Mouse (Mus musculus): ENCODE measurements around the gene Sstr2. TPM values are rescaled to one million over a fixed set of nuclear protein-coding genes. Genes with fewer than 3 reads are reported as not detected.

The Sstr2 gene
- polyA plus RNA-seq, 1 experiment from 2014 or later = 0.28 TPM

DNA sequence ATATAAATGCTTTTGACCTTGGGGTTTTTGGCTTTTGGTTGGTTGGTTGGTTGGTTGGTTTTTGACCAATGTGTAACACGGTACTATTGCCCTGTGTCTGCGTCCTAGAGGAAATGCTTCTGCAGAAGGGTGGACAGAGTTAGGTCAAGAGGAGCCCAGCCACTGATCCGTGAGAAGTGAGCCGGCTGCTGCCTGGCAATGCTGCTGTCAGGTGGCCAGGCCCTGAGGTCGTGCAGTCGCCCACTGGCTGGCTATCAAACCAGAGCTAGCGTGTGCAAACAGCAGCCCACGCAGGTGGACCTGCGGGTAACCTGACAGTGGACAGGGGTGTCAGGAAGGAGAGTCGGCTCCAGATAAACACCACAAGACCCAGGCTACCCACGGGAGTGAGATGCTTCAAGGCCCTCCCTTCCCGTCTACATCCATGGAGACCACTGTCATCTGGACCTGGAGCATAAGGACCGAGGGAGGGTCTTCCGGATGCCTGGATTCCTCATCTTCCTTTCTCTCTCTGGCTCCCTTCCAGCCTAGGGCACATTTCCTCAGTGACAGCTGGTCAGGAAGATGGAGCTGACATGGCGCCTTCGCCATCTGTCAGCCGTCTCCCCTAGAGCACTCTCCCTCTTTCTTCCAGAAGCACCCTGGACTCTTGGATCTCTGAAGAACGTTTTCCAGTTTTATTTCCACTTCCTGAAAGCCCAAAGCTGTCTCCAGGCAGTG lies 18.5 kb upstream of the Sstr2 start:
- Histone ChIP-seq H3K27me3 (ENCODE audit: control insufficient read depth, insufficient read depth, low read length) (no peaks in the 10 kb centered on the region), H3K4me1 (ENCODE audit: control insufficient read depth, insufficient read depth, low read length) (no peaks in the 10 kb centered on the region), H3K9ac (ENCODE audit: low read depth, low read length) (no peak overlapping the region), H3K4me3 (ENCODE audit: low read length) (no peak overlapping the region), H3K36me3 (ENCODE audit: control insufficient read depth, insufficient read depth, low read length) (no peaks in the 10 kb centered on the region), H3K4me2 (replicated peaks; ENCODE audit: low read depth, low read length) (no peak overlapping the region), H3K9me3 (ENCODE audit: control insufficient read depth, low read length) (no peaks in the 10 kb centered on the region), H3K27ac (ENCODE audit: low read depth, low read length) (no peak overlapping the region)
- ATAC-seq (ENCODE audit: low FRiP score, low TSS enrichment) = no peak
- 62% methylated on average over 18 of the region's 18 CpGs for WGBS

DNA sequence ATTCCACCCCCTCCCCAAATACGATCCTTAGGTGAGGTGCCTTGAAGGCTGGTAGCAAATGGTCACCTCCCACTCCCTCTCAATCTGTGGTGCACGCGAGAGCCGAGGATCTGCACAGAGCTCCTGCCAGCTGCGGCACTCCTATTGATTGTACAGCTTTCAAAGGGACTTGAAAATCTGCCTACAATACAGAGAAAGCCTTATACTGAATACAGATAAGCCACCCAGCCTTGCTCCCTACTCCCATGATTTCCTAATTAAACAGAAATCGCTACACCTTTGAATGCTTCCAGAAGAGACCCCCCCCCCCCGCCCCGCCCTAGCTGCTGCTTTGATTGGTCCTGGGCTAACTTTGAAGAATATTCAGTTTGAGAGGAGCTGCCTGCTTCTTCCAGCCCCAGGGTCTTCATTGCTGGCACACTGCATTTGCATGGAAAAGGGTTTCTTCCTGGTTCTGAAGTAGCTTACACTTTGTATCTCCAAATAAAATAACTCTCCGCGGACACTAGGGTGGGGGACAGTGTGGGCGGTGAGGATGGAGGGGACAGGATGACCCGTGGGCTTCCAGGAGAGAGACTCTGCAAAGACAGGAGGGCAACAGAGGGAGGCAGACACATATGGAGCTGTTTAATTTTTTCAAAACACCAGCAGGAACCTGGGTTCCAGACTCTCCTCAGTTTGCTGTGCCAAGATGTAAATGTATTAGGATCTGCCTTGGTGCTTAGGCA lies 17.4 kb upstream of the Sstr2 start:
- Histone ChIP-seq H3K9ac (ENCODE audit: low read depth, low read length) (no peak overlapping the region), H3K27me3 (ENCODE audit: control insufficient read depth, insufficient read depth, low read length) (no peaks in the 10 kb centered on the region), H3K4me2 (replicated peaks; ENCODE audit: low read depth, low read length) (no peak overlapping the region), H3K4me3 (ENCODE audit: low read length) (no peak overlapping the region), H3K9me3 (ENCODE audit: control insufficient read depth, low read length) (peaks cover 2% of the 10 kb centered on the region), H3K4me1 (ENCODE audit: control insufficient read depth, insufficient read depth, low read length) (no peaks in the 10 kb centered on the region), H3K27ac (ENCODE audit: low read depth, low read length) (no peak overlapping the region), H3K36me3 (ENCODE audit: control insufficient read depth, insufficient read depth, low read length) (no peaks in the 10 kb centered on the region)
- no peak for ATAC-seq (ENCODE audit: low FRiP score, low TSS enrichment)
- 61% methylated on average over 12 of the region's 12 CpGs for WGBS

GRCm38 (mm10) chr11:113607556-113607955 lies 11.6 kb upstream of the Sstr2 start:
- WGBS = 98% methylated on average over 12 of the region's 12 CpGs
- no peak for ATAC-seq (ENCODE audit: low FRiP score, low TSS enrichment)
- no peak overlapping the region for H3K4me3 ChIP-seq (ENCODE audit: low read length)

DNA sequence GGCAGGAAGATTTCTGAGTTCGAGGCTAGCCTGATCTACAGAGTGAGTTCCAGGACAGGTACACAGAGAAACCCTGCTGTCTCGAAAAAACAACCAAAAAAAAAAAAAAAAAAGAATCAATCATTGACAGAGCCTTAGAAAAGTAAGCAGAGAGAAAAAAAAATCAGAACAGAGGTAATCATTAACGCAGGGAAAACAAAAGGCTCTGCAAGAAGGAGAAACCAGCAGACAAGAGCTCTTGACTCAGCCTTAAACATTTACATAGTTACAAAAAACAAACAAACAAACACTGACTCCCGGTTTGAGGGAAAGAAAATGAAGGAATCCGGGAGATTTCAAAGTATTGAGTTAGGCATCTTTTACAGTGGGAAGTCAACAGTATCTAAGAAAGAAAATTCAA lies 9.6 kb upstream of the Sstr2 start:
- Histone ChIP-seq H3K4me3 (ENCODE audit: low read length) (no peak overlapping the region), H3K27me3 (ENCODE audit: control insufficient read depth, insufficient read depth, low read length) (no peaks in the 10 kb centered on the region), H3K27ac (ENCODE audit: low read depth, low read length) (no peak overlapping the region), H3K4me1 (ENCODE audit: control insufficient read depth, insufficient read depth, low read length) (peaks cover 13% of the 10 kb centered on the region; the same call in 1 of the 2 replicates), H3K9me3 (ENCODE audit: control insufficient read depth, low read length) (peaks cover 2% of the 10 kb centered on the region), H3K36me3 (ENCODE audit: control insufficient read depth, insufficient read depth, low read length) (no peaks in the 10 kb centered on the region), H3K9ac (ENCODE audit: low read depth, low read length) (no peak overlapping the region), H3K4me2 (replicated peaks; ENCODE audit: low read depth, low read length) (no peak overlapping the region)
- WGBS = 76% methylated on average over 5 of the region's 5 CpGs
- ATAC-seq (ENCODE audit: low FRiP score, low TSS enrichment) = no peak

More at GRCm38 (mm10) chr11:113607556-113607955, 11.6 kb upstream of the Sstr2 start:
- Histone ChIP-seq H3K36me3 (ENCODE audit: control insufficient read depth, insufficient read depth, low read length) (no peaks in the 10 kb centered on the region), H3K27ac (ENCODE audit: low read depth, low read length) (no peak overlapping the region), H3K4me1 (ENCODE audit: control insufficient read depth, insufficient read depth, low read length) (peaks cover 13% of the 10 kb centered on the region; the same call in 1 of the 2 replicates), H3K9me3 (ENCODE audit: control insufficient read depth, low read length) (peaks cover 2% of the 10 kb centered on the region), H3K9ac (ENCODE audit: low read depth, low read length) (no peak overlapping the region), H3K27me3 (ENCODE audit: control insufficient read depth, insufficient read depth, low read length) (no peaks in the 10 kb centered on the region), H3K4me2 (replicated peaks; ENCODE audit: low read depth, low read length) (no peak overlapping the region)

- H3K4me2 ChIP-seq (replicated peaks; ENCODE audit: low read depth, low read length) = no peak overlapping the region
- peaks cover 2% of the 10 kb centered on the region for H3K9me3 ChIP-seq (ENCODE audit: control insufficient read depth, low read length)
- H3K27ac ChIP-seq (ENCODE audit: low read depth, low read length) = no peak overlapping the region
- H3K9ac ChIP-seq (ENCODE audit: low read depth, low read length) = no peak overlapping the region
- no peaks in the 10 kb centered on the region for H3K36me3 ChIP-seq (ENCODE audit: control insufficient read depth, insufficient read depth, low read length)
- no peak overlapping the region for H3K4me3 ChIP-seq (ENCODE audit: low read length)
- no peaks in the 10 kb centered on the region for H3K27me3 ChIP-seq (ENCODE audit: control insufficient read depth, insufficient read depth, low read length)
- H3K4me1 ChIP-seq (ENCODE audit: control insufficient read depth, insufficient read depth, low read length) = peaks cover 13% of the 10 kb centered on the region; the same call in 1 of the 2 replicates
- no peak for ATAC-seq (ENCODE audit: low FRiP score, low TSS enrichment)
- 35% methylated on average over 5 of the region's 5 CpGs for WGBS
Measured at GRCm38 (mm10) chr11:113610266-113610665, 8.9 kb upstream of the Sstr2 start.

DNA sequence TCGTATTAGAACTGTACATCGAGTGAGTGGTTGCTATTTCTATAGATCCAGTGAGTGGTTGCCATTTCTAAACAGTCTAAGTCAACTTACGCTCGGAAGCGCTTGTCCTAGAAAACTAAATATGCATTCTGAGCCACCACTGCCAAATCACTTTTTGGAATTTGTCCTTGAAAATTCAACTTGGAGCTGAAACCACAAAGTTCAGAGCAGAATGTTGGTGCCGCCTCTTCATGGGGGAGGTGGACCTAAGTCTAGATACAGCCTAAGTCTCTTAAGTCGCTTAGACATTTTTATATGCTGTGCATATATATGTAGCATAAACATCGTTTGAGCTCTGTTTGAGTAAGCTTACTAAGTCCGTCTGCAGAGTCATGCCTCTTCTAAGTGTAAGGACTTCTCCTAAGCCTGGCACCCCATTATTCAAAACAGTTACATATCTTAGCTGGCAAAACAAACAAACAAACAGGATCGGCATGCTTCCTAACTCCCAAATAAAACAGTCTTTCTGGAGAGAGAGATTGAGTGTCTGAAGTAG lies 8.0 kb upstream of the Sstr2 start:
- Histone ChIP-seq H3K9me3 (ENCODE audit: control insufficient read depth, low read length) (peaks cover under 1% of the 10 kb centered on the region), H3K36me3 (ENCODE audit: control insufficient read depth, insufficient read depth, low read length) (no peaks in the 10 kb centered on the region), H3K4me3 (ENCODE audit: low read length) (no peak overlapping the region), H3K27me3 (ENCODE audit: control insufficient read depth, insufficient read depth, low read length) (no peaks in the 10 kb centered on the region), H3K27ac (ENCODE audit: low read depth, low read length) (no peak overlapping the region), H3K4me1 (ENCODE audit: control insufficient read depth, insufficient read depth, low read length) (peaks cover 13% of the 10 kb centered on the region; the same call in 1 of the 2 replicates), H3K9ac (ENCODE audit: low read depth, low read length) (no peak overlapping the region), H3K4me2 (replicated peaks; ENCODE audit: low read depth, low read length) (no peak overlapping the region)
- ATAC-seq (ENCODE audit: low FRiP score, low TSS enrichment) = no peak
- 74% methylated on average over 10 of the region's 10 CpGs for WGBS

DNA sequence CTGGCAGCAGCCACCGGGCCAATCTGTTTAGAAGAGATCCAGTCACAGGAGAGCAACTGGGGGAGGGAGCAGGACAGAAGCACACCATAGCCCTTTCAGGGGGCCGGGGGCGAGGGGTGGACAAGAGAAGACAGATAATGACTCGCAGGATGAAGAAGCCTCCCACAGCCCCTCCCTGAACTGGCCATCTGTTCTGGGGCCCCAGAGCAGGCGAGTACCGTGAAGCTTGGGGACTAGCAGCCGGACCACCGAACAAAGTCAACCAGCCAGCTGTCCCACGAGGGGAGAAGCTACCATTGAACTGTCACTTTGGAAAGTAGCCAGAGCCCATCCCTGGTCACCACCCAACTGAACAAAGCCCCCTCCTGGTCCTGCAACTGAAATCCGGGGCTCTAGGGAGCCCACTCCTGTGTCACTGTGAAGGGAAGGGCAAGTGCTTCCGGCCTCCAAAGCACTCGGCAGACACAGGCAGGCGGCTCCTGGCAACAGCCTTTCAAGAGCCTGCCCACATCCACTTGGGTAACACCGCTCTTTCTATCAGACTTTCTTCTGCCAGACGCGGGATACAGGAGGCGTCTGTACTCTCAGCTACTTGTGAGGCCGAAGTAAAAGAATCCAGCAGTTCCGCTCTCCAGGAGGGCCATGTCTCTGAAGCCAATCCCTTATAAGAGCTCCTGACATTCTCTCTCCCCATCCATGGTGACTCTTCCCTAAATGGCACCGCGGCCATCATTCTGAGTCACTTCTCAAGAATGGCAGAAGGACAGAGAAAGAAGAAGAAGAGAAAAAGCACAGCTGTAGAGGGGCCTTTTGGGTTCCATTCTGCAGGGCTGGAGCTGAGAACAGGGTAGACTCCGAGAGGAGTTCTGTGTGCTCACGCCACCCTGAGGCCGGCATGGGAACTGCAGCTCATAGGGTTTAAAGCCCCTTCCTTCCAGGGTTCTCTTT lies 7.2 kb upstream of the Sstr2 start:
- H3K9ac ChIP-seq (ENCODE audit: low read depth, low read length) = 0 out of 2 replicates have a peak overlapping the region, but pooled peaks have one; percentile 18

GRCm38 (mm10) chr11:113614476-113614875 lies 4.7 kb upstream of the Sstr2 start:
- H3K4me3 ChIP-seq (ENCODE audit: low read length) = no peak overlapping the region
- H3K4me2 ChIP-seq (replicated peaks; ENCODE audit: low read depth, low read length) = no peak overlapping the region
- peaks cover 7% of the 10 kb centered on the region for H3K27me3 ChIP-seq (ENCODE audit: control insufficient read depth, insufficient read depth, low read length)
- no peaks in the 10 kb centered on the region for H3K9me3 ChIP-seq (ENCODE audit: control insufficient read depth, low read length)
- H3K36me3 ChIP-seq (ENCODE audit: control insufficient read depth, insufficient read depth, low read length) = no peaks in the 10 kb centered on the region
- peaks cover 31% of the 10 kb centered on the region for H3K4me1 ChIP-seq (ENCODE audit: control insufficient read depth, insufficient read depth, low read length)
- no peak overlapping the region for H3K9ac ChIP-seq (ENCODE audit: low read depth, low read length)
- H3K27ac ChIP-seq (ENCODE audit: low read depth, low read length) = no peak overlapping the region
- ATAC-seq (ENCODE audit: low FRiP score, low TSS enrichment) = no peak
- WGBS = 82% methylated on average over 6 of the region's 6 CpGs

More for the DNA sequence above, 7.2 kb upstream of the Sstr2 start:
- Histone ChIP-seq H3K27ac (ENCODE audit: low read depth, low read length) (0 out of 2 replicates have a peak overlapping the region, but pooled peaks have one; percentile 30), H3K4me2 (replicated peaks; ENCODE audit: low read depth, low read length) (peak overlapping the region; percentile 33), H3K36me3 (ENCODE audit: control insufficient read depth, insufficient read depth, low read length) (no peaks in the 10 kb centered on the region), H3K4me3 (ENCODE audit: low read length) (no peak overlapping the region), H3K27me3 (ENCODE audit: control insufficient read depth, insufficient read depth, low read length) (no peaks in the 10 kb centered on the region), H3K9me3 (ENCODE audit: control insufficient read depth, low read length) (no peaks in the 10 kb centered on the region), H3K4me1 (ENCODE audit: control insufficient read depth, insufficient read depth, low read length) (peaks cover 13% of the 10 kb centered on the region; the same call in 1 of the 2 replicates)
- ATAC-seq (ENCODE audit: low FRiP score, low TSS enrichment) = peak; percentile 44; the same call in 1 of the 2 replicates
- 10% methylated on average over 24 of the region's 24 CpGs for WGBS
